Mouse (Mus musculus) hindbrain, embryonic 10.5 days (tissue): Measurements from ENCODE around the gene Dgkh. TPM values are rescaled to one million over a fixed set of nuclear protein-coding genes. Genes with fewer than 3 reads are reported as not detected.
A peak's percentile ranks its signal among the peaks of the same experiment; 100 is the strongest.
"Not testable (repeated sequence)": the region's sequence is repeated elsewhere in the genome, so short reads cannot be mapped to it uniquely, and the experiment has no call there.

Source experiments
- DNase-seq: peaks from one replicate; pipeline ENCODE4 v3.0.0-alpha.2; 2017; ENCODE audit warnings: low spot score
- H3K27ac ChIP-seq: fragments of 300-500 bp; sonication (generic); 2 replicates; pipeline ENCODE4 v1.5.1; 2016; ENCODE audit warnings: mild to moderate bottlenecking, moderate library complexity
- H3K27me3 ChIP-seq: fragments of 300-500 bp; sonication (generic); 2 replicates; pipeline ENCODE4 v1.6.1; 2016; ENCODE audit warnings: mild to moderate bottlenecking; ENCODE audit not compliant: poor library complexity, insufficient read depth, severe bottlenecking
- H3K36me3 ChIP-seq: fragments of 300-500 bp; sonication (generic); 2 replicates; pipeline ENCODE4 v1.6.1; 2016; ENCODE audit warnings: mild to moderate bottlenecking, moderate library complexity
- H3K4me1 ChIP-seq: fragments of 300-500 bp; sonication (generic); replicated peaks from 2 replicates; pipeline ENCODE4 v1.6.1; 2016; ENCODE audit warnings: mild to moderate bottlenecking
- H3K4me3 ChIP-seq: fragments of 300-500 bp; sonication (generic); 2 replicates; pipeline ENCODE4 v1.5.1; 2016; ENCODE audit warnings: mild to moderate bottlenecking, moderate library complexity
- H3K9me3 ChIP-seq: fragments of 300-500 bp; sonication (generic); 2 replicates; pipeline ENCODE4 v1.6.1; 2016; ENCODE audit warnings: mild to moderate bottlenecking, moderate library complexity
- WGBS: fragments of 180-500 bp; shearing (Covaris S2); methylation state at CpG from one replicate; pipeline ENCODE4 v1.1.7; 2016; 5-methylcytosine and 5-hydroxymethylcytosine counted together
- polyA plus RNA-seq: library from polyadenylated mRNA; unstranded; fragments of >200 nt; fragmentation: Nextera tagmentation; extraction: Ambion mirVana; gene quantifications from 2 replicates; pipeline ENCODE4 v1.2.1, GENCODE M21; 2016

Dgkh gene
- polyA plus RNA-seq, 1 experiment from 2014 or later = 0.88 TPM

DNA sequence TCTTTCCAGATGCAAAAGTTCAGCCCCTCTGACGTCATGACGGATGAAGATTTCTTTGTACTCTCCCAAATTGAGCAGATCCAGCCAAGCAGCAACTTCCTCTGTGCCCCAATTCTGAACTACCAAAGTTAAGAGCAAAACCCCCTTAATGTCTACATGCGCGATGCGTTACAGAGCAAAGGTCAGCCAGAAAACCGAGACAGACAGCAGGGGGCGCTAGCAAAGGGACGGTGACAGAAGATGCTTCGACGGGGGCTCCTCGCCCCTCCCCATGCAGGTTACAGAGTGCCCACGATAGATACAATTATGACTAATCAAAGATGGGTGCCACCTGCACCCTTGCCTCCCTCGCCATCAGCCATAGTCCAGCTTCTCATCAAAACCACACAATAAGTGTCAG, 156.7 kb downstream of the Dgkh start:
- H3K27me3 ChIP-seq = no peaks in the 10 kb centered on the region
- H3K9me3 ChIP-seq = no peaks in the 10 kb centered on the region
- no peaks in the 10 kb centered on the region for H3K4me1 ChIP-seq
- H3K27ac ChIP-seq = no peak overlapping the region
- DNase-seq = no peak
- no peak overlapping the region for H3K4me3 ChIP-seq
- 75% methylated on average over 13 of the region's 13 CpGs for WGBS
- peaks cover 23% of the 10 kb centered on the region for H3K36me3 ChIP-seq

- Histone ChIP-seq H3K27me3 (no peaks in the 10 kb centered on the region), H3K27ac (no peak overlapping the region), H3K9me3 (no peaks in the 10 kb centered on the region), H3K4me1 (no peaks in the 10 kb centered on the region), H3K36me3 (no peaks in the 10 kb centered on the region), H3K4me3 (no peak overlapping the region)
- WGBS = 91% methylated on average over 5 of the region's 5 CpGs
- no peak for DNase-seq
These were observed 164.2 kb downstream of the Dgkh start for GRCm38 (mm10) chr14:78568410-78568809.

DNA sequence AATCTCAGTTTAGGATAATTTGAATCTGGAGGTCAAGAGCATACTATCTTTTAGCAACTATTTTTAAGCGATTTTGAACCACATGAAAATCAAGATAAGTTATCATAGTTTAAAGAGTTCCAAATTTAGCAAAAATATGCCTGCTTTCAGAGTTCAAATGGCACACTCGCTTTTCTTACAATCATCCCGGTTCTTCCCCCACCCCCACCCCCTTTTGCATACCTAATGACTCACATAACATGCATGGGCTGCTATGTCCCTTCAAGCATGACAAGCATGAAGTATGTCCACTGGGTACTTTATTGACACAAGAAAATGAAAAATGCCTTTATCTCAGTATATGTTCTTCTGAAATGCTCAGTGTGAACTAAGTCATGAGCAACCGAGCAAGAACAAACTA, 166.1 kb downstream of the Dgkh start:
- WGBS = 80% methylated on average over 4 of the region's 4 CpGs
- no peak overlapping the region for H3K27ac ChIP-seq
- H3K27me3 ChIP-seq = no peaks in the 10 kb centered on the region
- H3K4me3 ChIP-seq = no peak overlapping the region
- no peaks in the 10 kb centered on the region for H3K4me1 ChIP-seq
- H3K9me3 ChIP-seq = no peaks in the 10 kb centered on the region
- H3K36me3 ChIP-seq = no peaks in the 10 kb centered on the region
- DNase-seq = no peak

DNA sequence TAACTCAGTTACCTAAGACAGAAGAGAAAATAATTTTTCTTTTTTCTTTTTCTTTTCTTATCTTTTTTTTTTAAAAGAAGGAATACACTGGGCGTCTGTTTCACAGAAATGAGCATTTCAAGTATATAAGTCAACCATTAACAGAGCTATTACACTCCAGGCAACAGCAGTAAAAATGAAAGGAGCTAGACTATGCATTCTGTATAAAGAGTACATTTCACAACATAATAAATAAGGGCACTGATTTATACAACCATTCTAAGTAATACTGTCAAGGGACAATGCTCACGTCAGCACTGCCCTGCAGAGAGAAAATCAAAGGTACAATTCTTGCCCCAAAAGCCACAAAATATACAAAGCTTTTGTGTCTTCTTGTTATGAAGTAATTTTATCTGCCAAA, 168.3 kb downstream of the Dgkh start:
- no peak overlapping the region for H3K27ac ChIP-seq
- H3K27me3 ChIP-seq = no peaks in the 10 kb centered on the region

DNA sequence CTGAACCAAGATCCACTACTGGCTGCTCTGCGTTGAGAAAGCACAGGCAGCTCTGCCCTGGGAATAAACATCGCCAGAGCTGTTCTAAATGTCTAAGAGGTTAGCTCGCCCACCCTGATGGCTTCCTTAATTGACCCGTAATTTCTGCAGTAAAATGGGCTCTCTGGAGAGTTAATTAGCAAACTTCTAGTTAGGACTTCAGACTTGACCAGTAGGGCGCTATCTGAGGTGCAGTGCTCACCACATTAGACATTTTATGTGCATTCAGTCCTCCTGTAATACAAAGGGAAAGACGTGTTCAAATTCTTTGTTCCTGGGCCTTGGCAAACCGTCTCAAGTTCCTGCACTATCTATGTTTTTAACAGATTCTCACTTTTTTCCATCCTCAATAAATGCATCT, 169.4 kb downstream of the Dgkh start:
- WGBS = 86% methylated on average over 7 of the region's 7 CpGs
- no peaks in the 10 kb centered on the region for H3K4me1 ChIP-seq
- no peak overlapping the region for H3K4me3 ChIP-seq
- DNase-seq = no peak
- H3K9me3 ChIP-seq = no peaks in the 10 kb centered on the region
- no peaks in the 10 kb centered on the region for H3K36me3 ChIP-seq
- H3K27ac ChIP-seq = no peak overlapping the region
- no peaks in the 10 kb centered on the region for H3K27me3 ChIP-seq

More for the DNA sequence above, 168.3 kb downstream of the Dgkh start:
- Histone ChIP-seq H3K4me3 (no peak overlapping the region), H3K9me3 (no peaks in the 10 kb centered on the region), H3K36me3 (no peaks in the 10 kb centered on the region), H3K4me1 (no peaks in the 10 kb centered on the region)
- DNase-seq = no peak
- 83% methylated on average over 2 of the region's 2 CpGs for WGBS

DNA sequence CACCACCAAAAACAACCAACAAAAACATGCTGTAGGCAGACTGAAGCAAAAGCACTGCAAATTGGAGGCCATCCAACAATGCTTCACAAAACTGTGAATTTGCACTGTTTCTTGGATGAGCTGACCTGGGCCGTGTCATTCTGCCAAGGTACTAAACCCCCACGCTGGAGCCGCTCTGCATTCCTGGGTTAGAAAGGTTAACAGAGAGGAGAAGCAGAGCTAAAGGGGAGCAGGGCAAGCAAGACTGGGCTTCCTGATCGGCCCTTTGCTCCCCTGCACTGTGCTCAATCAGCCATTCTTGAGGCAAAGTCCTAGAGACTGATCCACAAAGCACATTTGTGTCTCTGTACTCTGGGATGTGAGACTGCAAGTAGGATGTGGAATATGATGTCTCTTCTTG, 170.5 kb downstream of the Dgkh start:
- 84% methylated on average over 4 of the region's 4 CpGs for WGBS
- Histone ChIP-seq H3K4me1 (no peaks in the 10 kb centered on the region), H3K27ac (no peak overlapping the region), H3K27me3 (no peaks in the 10 kb centered on the region), H3K9me3 (no peaks in the 10 kb centered on the region), H3K36me3 (no peaks in the 10 kb centered on the region), H3K4me3 (no peak overlapping the region)
- DNase-seq = no peak

GRCm38 (mm10) chr14:78559042-78559441, 173.5 kb downstream of the Dgkh start:
- Histone ChIP-seq H3K4me3 (no peak overlapping the region), H3K9me3 (no peaks in the 10 kb centered on the region), H3K27ac (no peak overlapping the region), H3K36me3 (no peaks in the 10 kb centered on the region), H3K4me1 (no peaks in the 10 kb centered on the region), H3K27me3 (no peaks in the 10 kb centered on the region)
- WGBS = 94% methylated on average over 8 of the region's 8 CpGs
- no peak for DNase-seq

DNA sequence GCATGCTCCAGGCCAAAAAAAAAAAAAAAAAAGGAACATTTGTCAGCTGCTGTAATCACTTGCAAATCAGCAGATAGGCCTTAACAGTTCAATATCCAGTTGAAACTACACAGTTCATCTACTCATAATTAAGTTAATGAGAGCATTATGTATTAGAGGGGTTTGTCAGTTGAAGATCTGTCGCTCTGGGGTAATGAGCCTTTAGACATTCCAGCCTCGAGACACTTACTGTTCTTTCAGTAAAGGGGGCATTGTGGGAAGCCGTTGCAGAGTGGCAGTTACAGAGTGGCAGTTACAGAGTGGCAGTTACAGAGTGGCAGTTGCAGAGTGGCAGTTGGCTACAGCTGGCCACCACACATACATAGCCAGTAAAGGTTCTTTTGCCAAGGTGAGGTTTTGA, 177.7 kb downstream of the Dgkh start:
- not testable (repeated sequence) for H3K27me3 ChIP-seq, H3K4me1 ChIP-seq, H3K4me3 ChIP-seq, H3K9me3 ChIP-seq, DNase-seq, H3K27ac ChIP-seq, H3K36me3 ChIP-seq
- 85% methylated on average over 3 of the region's 3 CpGs for WGBS

DNA sequence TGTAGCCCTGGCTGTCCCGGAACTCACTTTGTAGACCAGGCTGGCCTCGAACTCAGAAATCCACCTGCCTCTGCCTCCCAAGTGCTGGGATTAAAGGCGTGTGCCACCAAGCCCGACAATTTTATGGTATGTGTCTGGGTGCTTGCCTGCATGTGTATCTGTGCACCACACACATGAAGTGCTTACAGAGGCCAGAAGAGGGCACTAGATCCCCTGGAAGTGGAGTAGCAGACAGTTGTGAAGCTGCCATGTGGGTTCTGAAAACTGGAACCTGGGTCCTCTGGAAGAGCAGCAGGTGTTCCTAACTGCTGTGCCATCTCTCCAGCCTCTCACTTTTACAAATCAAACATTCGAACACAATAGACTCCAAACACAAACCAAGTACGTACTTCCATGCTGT, 178.9 kb downstream of the Dgkh start:
- no peak overlapping the region for H3K4me3 ChIP-seq
- 92% methylated on average over 6 of the region's 6 CpGs for WGBS

DNA sequence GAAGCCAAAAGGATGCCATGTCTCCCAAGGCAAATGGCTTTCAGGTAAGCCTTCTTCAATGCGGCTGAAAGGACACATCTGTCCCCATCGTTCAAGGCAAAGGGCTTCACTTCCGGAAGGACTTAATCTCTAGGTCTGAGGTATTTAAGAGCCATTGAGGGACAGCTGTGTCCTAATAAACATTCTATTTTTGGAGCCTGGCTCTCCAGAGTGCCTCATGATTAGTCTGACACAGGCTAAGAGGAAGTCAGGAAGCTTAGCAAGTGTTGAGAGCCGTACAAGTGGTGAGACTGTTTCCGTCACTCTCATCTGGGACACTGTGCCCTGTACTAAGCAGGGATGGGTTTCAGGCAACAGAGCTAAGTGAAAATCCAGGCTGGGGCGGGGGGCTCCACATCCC, 183.8 kb downstream of the Dgkh start:
- no peak for DNase-seq

More for the DNA sequence above, 178.9 kb downstream of the Dgkh start:
- no peaks in the 10 kb centered on the region for H3K27me3 ChIP-seq
- H3K4me1 ChIP-seq = no peaks in the 10 kb centered on the region
- no peak for DNase-seq
- no peaks in the 10 kb centered on the region for H3K36me3 ChIP-seq
- H3K27ac ChIP-seq = no peak overlapping the region
- no peaks in the 10 kb centered on the region for H3K9me3 ChIP-seq

DNA sequence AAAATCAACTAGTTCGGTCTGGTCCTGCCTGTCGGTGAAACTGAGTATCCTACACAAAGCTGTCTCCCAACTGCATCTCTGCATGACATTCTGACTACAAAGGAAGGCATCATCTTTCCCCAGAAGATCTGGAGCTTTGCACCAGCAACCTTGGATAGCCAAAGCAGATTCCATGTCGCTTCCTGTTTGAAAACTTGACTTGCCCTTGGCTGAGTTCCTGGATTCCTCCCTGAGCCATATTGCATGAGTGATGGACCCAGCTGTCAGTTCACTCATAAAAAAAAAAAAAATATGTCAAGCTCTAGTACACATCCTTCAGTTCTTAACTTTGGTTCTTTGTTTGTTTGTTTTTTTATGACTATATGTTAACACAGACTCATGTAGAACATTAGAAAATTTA, 191.3 kb downstream of the Dgkh start:
- no peaks in the 10 kb centered on the region for H3K36me3 ChIP-seq
- no peak for DNase-seq
- 89% methylated on average over 3 of the region's 3 CpGs for WGBS
- H3K27me3 ChIP-seq = no peaks in the 10 kb centered on the region
- no peak overlapping the region for H3K27ac ChIP-seq
- H3K9me3 ChIP-seq = no peaks in the 10 kb centered on the region
- H3K4me1 ChIP-seq = peaks cover 13% of the 10 kb centered on the region
- H3K4me3 ChIP-seq = no peak overlapping the region

More for the DNA sequence above, 183.8 kb downstream of the Dgkh start:
- no peak overlapping the region for H3K4me3 ChIP-seq
- no peak overlapping the region for H3K27ac ChIP-seq
- no peaks in the 10 kb centered on the region for H3K9me3 ChIP-seq
- H3K4me1 ChIP-seq = no peaks in the 10 kb centered on the region
- WGBS = 88% methylated on average over 6 of the region's 6 CpGs
- no peaks in the 10 kb centered on the region for H3K36me3 ChIP-seq
- H3K27me3 ChIP-seq = no peaks in the 10 kb centered on the region

DNA sequence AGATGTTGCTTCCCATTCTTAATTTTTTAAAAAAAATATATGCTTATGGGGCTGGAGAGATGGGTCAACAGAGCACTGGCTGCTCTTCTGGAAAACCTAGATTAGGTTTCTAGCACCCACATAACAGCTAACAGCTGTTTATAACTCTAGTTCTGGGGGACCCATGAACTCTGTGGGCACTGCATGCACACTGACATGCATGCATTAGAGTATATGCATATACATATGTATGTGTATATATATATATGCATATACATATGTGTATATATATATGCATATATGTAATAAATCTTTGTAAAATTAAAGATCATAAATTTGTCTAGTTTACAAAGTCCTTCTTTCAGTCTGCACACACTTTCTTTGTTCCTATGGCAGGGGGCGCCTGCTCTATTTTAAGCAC, 192.8 kb downstream of the Dgkh start:
- no peaks in the 10 kb centered on the region for H3K9me3 ChIP-seq
- 100% methylated on average over 1 of the region's 1 CpGs for WGBS
- H3K36me3 ChIP-seq = no peaks in the 10 kb centered on the region
- no peak for DNase-seq
- H3K27me3 ChIP-seq = no peaks in the 10 kb centered on the region
- no peak overlapping the region for H3K4me3 ChIP-seq
- peaks cover 20% of the 10 kb centered on the region for H3K4me1 ChIP-seq
- H3K27ac ChIP-seq = no peak overlapping the region

DNA sequence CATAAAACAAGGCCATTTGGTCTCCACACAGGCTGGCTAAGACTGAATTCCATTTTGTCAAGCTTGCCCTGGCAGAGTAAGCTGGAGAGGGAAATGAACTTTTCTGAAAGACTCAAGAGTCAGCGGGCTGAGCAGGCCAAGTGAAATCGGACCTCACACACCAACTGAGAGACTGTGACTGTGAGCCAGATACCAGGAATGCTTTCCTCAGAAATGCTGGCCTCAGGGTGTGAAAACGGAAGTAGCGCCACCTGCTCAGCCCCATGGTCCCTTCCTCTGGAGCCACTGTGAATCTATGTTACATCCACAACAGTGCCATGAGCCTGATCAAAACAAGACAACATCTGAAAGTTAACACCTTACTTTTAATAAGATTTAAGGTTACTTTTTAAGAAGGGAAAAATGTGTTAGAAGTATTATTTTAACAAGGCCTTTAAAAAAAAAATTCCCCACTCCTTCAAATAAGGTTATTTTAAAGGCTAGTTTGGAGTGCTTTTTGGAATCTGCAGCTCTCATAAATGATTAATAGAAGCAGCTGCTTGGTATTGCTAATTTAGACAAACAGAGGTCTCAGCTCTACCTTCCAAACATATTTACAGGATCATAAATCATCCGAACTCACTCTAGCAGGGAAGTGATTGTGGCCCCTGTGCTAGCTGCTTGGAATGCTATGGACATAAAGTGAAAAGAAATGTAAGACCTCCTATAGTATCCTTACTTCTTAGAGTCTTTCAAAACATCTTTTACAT, 193.8 kb downstream of the Dgkh start:
- H3K4me3 ChIP-seq = no peak overlapping the region
- H3K27me3 ChIP-seq = no peaks in the 10 kb centered on the region
- DNase-seq = peak; percentile 32
- 45% methylated on average over 5 of the region's 5 CpGs for WGBS
- no peak overlapping the region for H3K27ac ChIP-seq
- no peaks in the 10 kb centered on the region for H3K9me3 ChIP-seq
- H3K36me3 ChIP-seq = no peaks in the 10 kb centered on the region
- H3K4me1 ChIP-seq = peaks cover 23% of the 10 kb centered on the region

GRCm38 (mm10) chr14:78537551-78537950, 195.0 kb downstream of the Dgkh start:
- H3K9me3 ChIP-seq = no peaks in the 10 kb centered on the region
- no peaks in the 10 kb centered on the region for H3K36me3 ChIP-seq
- no peaks in the 10 kb centered on the region for H3K27me3 ChIP-seq
- DNase-seq = peak; percentile 6
- peaks cover 23% of the 10 kb centered on the region for H3K4me1 ChIP-seq
- peak overlapping the region; percentile 98 for H3K27ac ChIP-seq
- WGBS = 47% methylated on average over 6 of the region's 6 CpGs
- peak overlapping the region; percentile 87 for H3K4me3 ChIP-seq
